Mouse (Mus musculus) hindbrain, embryonic 13.5 days (tissue): ENCODE data around the gene Nt5dc2. TPM values are rescaled to one million over a fixed set of nuclear protein-coding genes. Genes with fewer than 3 reads are reported as not detected.
A peak's percentile ranks its signal among the peaks of the same experiment; 100 is the strongest.

Experiments
- ATAC-seq: fragments of 200-750 bp; cut with Nextera tagmentation; 2 replicates; pipeline ENCODE4 v1.8.0; 2017; ENCODE audit warnings: moderate TSS enrichment; ENCODE audit not compliant: low FRiP score
- H3K27ac ChIP-seq: fragments of 300-500 bp; sonication (generic); 2 replicates; pipeline ENCODE4 v1.5.1; 2015; ENCODE audit warnings: inconsistent platforms, mild to moderate bottlenecking, moderate library complexity
- H3K27me3 ChIP-seq: fragments of 300-500 bp; sonication (generic); 2 replicates; pipeline ENCODE4 v1.6.1; 2015; ENCODE audit warnings: mild to moderate bottlenecking, inconsistent platforms
- H3K36me3 ChIP-seq: fragments of 300-500 bp; sonication (generic); 2 replicates; pipeline ENCODE4 v1.6.1; 2015; ENCODE audit warnings: mild to moderate bottlenecking, inconsistent platforms
- H3K4me1 ChIP-seq: fragments of 300-500 bp; sonication (generic); replicated peaks from 2 replicates; pipeline ENCODE4 v1.6.1; 2015; ENCODE audit warnings: inconsistent platforms
- H3K4me2 ChIP-seq: fragments of 300-500 bp; sonication (generic); 2 replicates; pipeline ENCODE4 v1.6.1; 2015; ENCODE audit warnings: inconsistent platforms, mild to moderate bottlenecking, moderate library complexity
- H3K4me3 ChIP-seq: fragments of 300-500 bp; sonication (generic); 2 replicates; pipeline ENCODE4 v1.5.1; 2015; ENCODE audit warnings: mild to moderate bottlenecking, inconsistent platforms
- H3K9ac ChIP-seq: fragments of 300-500 bp; sonication (generic); 2 replicates; pipeline ENCODE4 v1.6.1; 2015; ENCODE audit warnings: mild to moderate bottlenecking, inconsistent platforms
- H3K9me3 ChIP-seq: fragments of 300-500 bp; sonication (generic); 2 replicates; pipeline ENCODE4 v1.6.1; 2016; ENCODE audit warnings: inconsistent platforms
- whole genome bisulfite sequencing: fragments of 180-500 bp; shearing (Covaris S2); methylation state at CpG from one replicate; pipeline ENCODE4 v1.1.7; 2015; 5-methylcytosine and 5-hydroxymethylcytosine counted together
- polyA plus RNA-seq: library from polyadenylated mRNA; unstranded; fragments of >200 nt; fragmentation: Nextera tagmentation; extraction: Ambion mirVana; gene quantifications from 2 replicates; pipeline ENCODE4 v1.2.1, GENCODE M21; 2015

The Nt5dc2 gene
- polyA plus RNA-seq, 1 experiment from 2014 or later: 273 TPM

DNA sequence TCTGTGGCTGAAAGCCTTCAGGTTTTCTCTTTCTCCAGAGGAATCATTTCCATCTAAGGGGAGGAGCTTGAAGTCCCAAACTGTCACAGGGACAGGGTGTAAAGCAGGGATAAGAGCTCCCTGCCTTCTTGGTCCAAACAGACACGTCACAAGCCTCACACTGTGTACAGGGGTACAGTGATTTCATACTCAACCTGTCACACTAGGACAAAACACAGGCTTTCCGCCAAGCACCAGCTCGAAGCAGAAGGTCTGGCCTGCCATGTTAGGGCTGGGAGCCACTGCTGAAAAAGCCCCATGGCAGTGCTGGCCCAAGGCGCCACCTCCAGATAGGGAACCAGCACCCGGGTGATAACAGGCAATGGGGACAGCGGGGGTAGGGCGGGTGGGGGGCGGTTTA is 33.2 kb downstream of the Nt5dc2 start:
- no peak overlapping the region for H3K4me3 ChIP-seq
- peaks cover 26% of the 10 kb centered on the region for H3K4me1 ChIP-seq
- no peak overlapping the region for H3K9ac ChIP-seq
- WGBS: 86% methylated on average over 8 of the region's 8 CpGs
- H3K27me3 ChIP-seq: no peaks in the 10 kb centered on the region
- H3K36me3 ChIP-seq: no peaks in the 10 kb centered on the region
- H3K27ac ChIP-seq: no peak overlapping the region
- no peaks in the 10 kb centered on the region for H3K9me3 ChIP-seq
- no peak for ATAC-seq
- H3K4me2 ChIP-seq: no peak overlapping the region

DNA sequence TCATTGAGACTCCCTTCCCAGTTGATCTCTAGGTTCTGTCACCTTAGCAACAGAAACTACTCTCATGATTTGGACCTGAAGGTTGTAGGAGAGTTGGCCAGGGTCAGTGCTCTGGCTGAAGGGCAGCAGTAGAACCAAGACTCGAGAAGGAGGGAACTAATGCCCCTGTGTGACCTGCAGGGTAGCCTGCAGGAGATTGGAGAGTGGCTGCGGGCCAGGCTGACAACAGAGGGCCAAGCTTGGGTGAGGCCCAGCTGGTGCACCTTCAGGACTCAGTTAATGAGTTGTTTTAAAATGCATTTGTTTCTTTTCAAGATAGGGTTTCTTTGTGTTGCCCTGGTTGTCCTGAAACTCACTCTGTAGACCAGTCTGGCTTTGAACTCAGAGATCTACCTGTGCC is 34.2 kb downstream of the Nt5dc2 start:
- H3K4me2 ChIP-seq: no peak overlapping the region
- no peak overlapping the region for H3K9ac ChIP-seq
- ATAC-seq: no peak
- no peaks in the 10 kb centered on the region for H3K27me3 ChIP-seq
- peaks cover under 1% of the 10 kb centered on the region for H3K36me3 ChIP-seq
- no peak overlapping the region for H3K4me3 ChIP-seq
- H3K4me1 ChIP-seq: peaks cover 26% of the 10 kb centered on the region
- H3K27ac ChIP-seq: no peak overlapping the region
- WGBS: 60% methylated on average over 2 of the region's 2 CpGs
- H3K9me3 ChIP-seq: no peaks in the 10 kb centered on the region

DNA sequence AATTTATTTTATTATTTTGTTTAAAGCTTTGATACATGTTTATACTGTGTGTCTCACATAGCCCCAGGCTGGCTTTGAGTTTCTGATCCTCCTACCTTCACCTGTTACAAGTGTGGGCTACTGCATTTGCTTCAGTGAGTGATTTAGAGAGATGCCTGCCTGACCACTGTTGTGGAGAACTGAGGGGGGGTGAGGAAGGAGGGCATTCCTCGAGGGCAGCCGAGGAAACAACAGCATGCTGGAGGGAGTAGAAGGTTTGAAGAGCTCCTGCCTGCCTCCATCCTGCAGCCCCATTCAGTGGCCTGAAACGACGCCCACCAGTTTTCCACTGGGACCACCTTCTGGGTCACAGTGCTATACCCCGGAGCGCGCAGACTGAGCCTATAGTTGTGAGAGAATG is 34.6 kb downstream of the Nt5dc2 start:
- WGBS: 55% methylated on average over 7 of the region's 7 CpGs
- Histone ChIP-seq H3K36me3 (peaks cover 5% of the 10 kb centered on the region), H3K4me3 (no peak overlapping the region), H3K9me3 (no peaks in the 10 kb centered on the region), H3K27me3 (no peaks in the 10 kb centered on the region), H3K27ac (no peak overlapping the region), H3K9ac (no peak overlapping the region), H3K4me2 (no peak overlapping the region), H3K4me1 (peaks cover 26% of the 10 kb centered on the region)
- ATAC-seq: no peak

DNA sequence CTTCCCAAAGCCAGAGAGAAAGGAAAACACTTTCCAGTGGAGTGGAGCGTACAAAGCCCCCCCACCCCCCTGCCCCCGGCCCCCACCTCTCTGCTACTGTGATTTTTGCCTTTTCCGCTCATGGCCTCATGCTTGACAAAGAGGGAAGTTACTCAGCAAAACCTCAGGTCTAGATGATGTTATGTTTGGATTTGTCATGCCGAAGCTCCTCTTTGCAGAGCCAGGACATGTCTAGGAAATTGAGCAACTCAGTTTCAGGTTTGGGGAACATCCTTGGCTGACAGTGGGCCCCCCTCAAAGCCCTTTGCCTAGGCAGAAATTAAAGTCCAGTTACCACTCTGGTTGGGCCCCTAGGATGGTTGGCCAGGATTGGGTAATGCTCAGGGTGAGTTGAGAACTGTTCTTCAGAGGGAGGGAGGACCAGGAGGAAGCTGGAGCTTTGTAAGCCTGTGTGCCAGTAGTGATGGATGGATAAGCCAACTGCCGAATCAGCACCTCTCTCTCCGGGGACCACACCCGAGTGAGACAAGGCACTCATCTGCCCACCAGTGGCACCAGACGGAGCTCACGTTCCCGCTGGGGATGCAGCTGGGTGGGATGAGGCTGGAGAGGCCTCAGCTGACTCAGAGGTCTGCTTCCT is 35.3 kb downstream of the Nt5dc2 start:
- 53% methylated on average over 10 of the region's 10 CpGs for WGBS
- peak overlapping the region; percentile 21; the same call in 1 of the 2 replicates for H3K4me2 ChIP-seq

DNA sequence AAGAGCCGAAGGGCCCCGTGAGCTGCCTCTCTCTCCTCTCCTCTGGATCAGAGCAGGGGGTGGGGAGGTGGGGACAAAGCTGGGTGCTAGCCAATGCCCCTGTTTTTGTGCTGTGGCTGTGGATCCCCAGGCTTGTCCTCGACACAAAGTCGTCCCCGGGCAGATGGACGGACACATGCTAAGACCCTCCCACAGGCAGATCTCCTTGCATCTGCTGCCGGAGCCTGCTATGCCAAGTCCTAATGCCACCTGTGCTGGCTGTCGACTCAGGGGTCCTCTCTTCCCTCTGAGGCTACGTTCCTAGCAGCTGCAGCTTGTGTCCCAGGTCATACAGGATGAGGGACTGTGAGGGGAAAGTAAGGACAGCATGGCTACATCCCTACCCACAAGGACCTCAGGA is 36.0 kb downstream of the Nt5dc2 start:
- no peaks in the 10 kb centered on the region for H3K27me3 ChIP-seq
- H3K4me3 ChIP-seq: no peak overlapping the region
- peaks cover 26% of the 10 kb centered on the region for H3K4me1 ChIP-seq
- ATAC-seq: no peak
- WGBS: 57% methylated on average over 9 of the region's 9 CpGs
- H3K9me3 ChIP-seq: no peaks in the 10 kb centered on the region
- H3K4me2 ChIP-seq: peak overlapping the region; percentile 21; the same call in 1 of the 2 replicates
- H3K9ac ChIP-seq: peak overlapping the region; percentile 35; the same call in 1 of the 2 replicates
- no peak overlapping the region for H3K27ac ChIP-seq
- H3K36me3 ChIP-seq: peaks cover 19% of the 10 kb centered on the region

More for the DNA sequence above, 35.3 kb downstream of the Nt5dc2 start:
- peak overlapping the region; percentile 35; the same call in 1 of the 2 replicates for H3K9ac ChIP-seq
- no peaks in the 10 kb centered on the region for H3K27me3 ChIP-seq
- H3K4me3 ChIP-seq: no peak overlapping the region
- peaks cover 26% of the 10 kb centered on the region for H3K4me1 ChIP-seq
- peaks cover 12% of the 10 kb centered on the region for H3K36me3 ChIP-seq
- no peak for ATAC-seq
- no peak overlapping the region for H3K27ac ChIP-seq
- no peaks in the 10 kb centered on the region for H3K9me3 ChIP-seq

DNA sequence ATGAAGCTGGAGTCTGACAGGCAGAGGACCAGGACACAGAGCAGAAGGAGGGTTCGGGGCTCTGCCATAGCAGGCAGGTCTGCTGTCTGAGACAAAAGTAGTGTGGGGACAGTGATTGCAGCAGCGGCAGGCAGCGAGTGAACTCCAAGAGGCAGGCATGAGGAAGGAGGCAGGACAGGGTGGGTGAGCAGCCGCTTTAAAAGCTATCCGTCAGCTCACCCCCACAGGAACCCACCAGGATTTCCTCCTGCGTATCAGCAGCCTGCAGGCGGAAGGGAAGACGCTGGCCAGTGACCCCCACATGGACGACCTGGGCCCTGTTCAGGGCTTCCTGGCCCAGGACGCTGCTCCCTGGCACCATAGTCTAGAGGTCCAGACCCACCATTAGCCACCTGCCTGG is 37.6 kb downstream of the Nt5dc2 start, which contains the start of gene Stab1:
Gene Stab1 (minus strand): TSS at position 217 of the 400 bp plus-strand sequence.
- WGBS: 55% methylated on average over 10 of the region's 10 CpGs
- peak within 1 kb of the TSS; percentile 21; the same call in 1 of the 2 replicates for H3K4me2 ChIP-seq
- H3K4me3 ChIP-seq: peak within 1 kb of the TSS; percentile 11
- H3K4me1 ChIP-seq: peaks cover 26% of the 10 kb centered on the region
- peak within 1 kb of the TSS; percentile 36; the same call in 1 of the 2 replicates for H3K27ac ChIP-seq
- H3K9me3 ChIP-seq: no peaks in the 10 kb centered on the region
- ATAC-seq: no peak
- peaks cover 35% of the 10 kb centered on the region for H3K36me3 ChIP-seq
- H3K27me3 ChIP-seq: no peaks in the 10 kb centered on the region
- H3K9ac ChIP-seq: no peak within 1 kb of the TSS

DNA sequence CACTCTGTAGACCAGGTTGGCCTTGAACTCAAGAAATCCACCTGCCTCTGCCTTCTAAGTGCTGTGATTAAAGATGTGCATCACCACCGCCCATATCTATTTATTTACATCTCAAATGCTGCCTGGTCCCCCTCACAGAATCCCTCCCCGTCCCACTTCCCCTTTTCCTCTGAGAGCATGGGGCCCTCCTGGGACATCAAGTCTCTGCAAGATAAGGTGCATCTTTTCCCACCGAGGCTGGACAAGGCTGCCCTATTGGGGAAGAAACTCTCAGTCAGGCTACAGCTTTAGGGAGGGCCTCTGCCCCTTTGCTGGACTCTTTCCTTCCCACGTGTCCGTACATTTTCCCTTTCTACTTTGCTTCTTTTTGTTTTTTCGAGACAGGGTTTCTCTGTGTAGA is 38.7 kb downstream of the Nt5dc2 start:
- Histone ChIP-seq H3K9ac (no peak overlapping the region), H3K27ac (no peak overlapping the region), H3K9me3 (no peaks in the 10 kb centered on the region), H3K4me3 (no peak overlapping the region), H3K27me3 (no peaks in the 10 kb centered on the region), H3K4me1 (peaks cover 26% of the 10 kb centered on the region), H3K36me3 (peaks cover 46% of the 10 kb centered on the region), H3K4me2 (no peak overlapping the region)
- no peak for ATAC-seq
- 81% methylated on average over 6 of the region's 6 CpGs for WGBS

DNA sequence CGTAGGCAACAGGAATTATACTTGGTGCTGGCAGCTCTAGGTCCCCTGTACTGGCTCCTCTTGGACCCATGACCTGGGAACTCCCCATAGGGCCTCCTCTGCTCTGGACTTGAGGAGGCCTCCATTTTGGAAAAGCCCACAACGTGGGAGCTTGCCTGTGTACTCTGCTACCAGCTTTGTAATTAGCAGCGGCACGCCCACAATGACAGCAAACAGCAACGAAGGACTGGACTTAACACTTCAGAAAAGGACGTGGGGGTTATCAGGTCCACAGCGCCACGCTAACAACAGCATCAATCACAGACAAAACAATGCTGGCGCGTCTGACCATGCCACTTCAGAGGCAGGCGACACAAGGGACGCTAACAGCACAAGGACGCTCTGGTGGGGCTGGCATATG is 40.1 kb downstream of the Nt5dc2 start:
- Histone ChIP-seq H3K36me3 (peaks cover 60% of the 10 kb centered on the region), H3K4me2 (no peak overlapping the region), H3K9ac (no peak overlapping the region), H3K4me3 (no peak overlapping the region), H3K27ac (peak overlapping the region; percentile 53), H3K4me1 (peaks cover 17% of the 10 kb centered on the region), H3K9me3 (no peaks in the 10 kb centered on the region), H3K27me3 (no peaks in the 10 kb centered on the region)
- no peak for ATAC-seq
- WGBS: 77% methylated on average over 13 of the region's 13 CpGs

DNA sequence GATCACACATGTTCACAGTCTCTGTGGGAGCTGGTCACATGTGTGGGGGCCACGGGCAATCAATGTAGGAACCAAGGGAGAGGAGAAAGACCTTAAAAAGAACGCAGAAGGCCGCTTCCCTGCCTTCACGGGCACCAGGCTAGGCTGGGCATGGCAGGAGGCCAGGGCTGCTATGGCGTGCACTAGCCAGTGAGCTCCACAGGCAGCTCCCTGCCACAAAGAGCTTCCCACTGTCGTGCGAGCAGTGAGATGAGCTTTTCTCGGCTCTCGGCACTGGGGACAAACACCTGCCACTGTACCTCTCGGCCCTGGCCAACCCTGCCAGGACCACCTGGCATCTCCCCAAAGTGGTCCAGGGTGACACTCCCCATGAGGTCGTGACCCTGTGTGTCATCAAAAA is 40.5 kb downstream of the Nt5dc2 start:
- ATAC-seq: no peak
- Histone ChIP-seq H3K4me3 (no peak overlapping the region), H3K4me1 (peaks cover 13% of the 10 kb centered on the region), H3K9ac (no peak overlapping the region), H3K4me2 (no peak overlapping the region), H3K27ac (peak overlapping the region; percentile 53), H3K9me3 (no peaks in the 10 kb centered on the region), H3K36me3 (peaks cover 64% of the 10 kb centered on the region), H3K27me3 (no peaks in the 10 kb centered on the region)
- WGBS: 87% methylated on average over 11 of the region's 11 CpGs

DNA sequence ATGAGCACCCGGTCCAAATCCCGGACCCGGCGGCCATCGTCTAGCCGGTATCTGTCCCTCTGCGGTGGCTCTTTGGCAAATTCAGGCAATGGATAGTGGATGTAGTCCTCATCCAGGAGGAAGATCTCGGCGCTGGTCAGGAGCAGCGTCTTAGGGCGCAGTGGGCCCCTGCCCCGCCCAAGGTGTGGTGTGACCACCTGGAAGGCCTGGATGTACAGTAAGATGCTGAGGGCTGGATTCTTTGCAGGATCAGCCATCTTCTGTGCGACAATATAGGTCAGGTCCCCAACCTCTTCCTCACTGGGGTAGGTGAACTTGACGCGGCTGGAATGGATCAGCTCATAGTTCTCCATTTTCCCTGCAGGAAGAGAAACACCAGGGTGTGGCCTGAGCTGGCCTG is 41.0 kb downstream of the Nt5dc2 start:
- Histone ChIP-seq H3K4me2 (no peak overlapping the region), H3K27me3 (no peaks in the 10 kb centered on the region), H3K36me3 (peaks cover 69% of the 10 kb centered on the region), H3K4me3 (no peak overlapping the region), H3K27ac (peak overlapping the region; percentile 53; the same call in 1 of the 2 replicates), H3K9me3 (no peaks in the 10 kb centered on the region), H3K4me1 (peaks cover 10% of the 10 kb centered on the region; the same call in 1 of the 2 replicates), H3K9ac (no peak overlapping the region)
- WGBS: 97% methylated on average over 15 of the region's 15 CpGs
- no peak for ATAC-seq

DNA sequence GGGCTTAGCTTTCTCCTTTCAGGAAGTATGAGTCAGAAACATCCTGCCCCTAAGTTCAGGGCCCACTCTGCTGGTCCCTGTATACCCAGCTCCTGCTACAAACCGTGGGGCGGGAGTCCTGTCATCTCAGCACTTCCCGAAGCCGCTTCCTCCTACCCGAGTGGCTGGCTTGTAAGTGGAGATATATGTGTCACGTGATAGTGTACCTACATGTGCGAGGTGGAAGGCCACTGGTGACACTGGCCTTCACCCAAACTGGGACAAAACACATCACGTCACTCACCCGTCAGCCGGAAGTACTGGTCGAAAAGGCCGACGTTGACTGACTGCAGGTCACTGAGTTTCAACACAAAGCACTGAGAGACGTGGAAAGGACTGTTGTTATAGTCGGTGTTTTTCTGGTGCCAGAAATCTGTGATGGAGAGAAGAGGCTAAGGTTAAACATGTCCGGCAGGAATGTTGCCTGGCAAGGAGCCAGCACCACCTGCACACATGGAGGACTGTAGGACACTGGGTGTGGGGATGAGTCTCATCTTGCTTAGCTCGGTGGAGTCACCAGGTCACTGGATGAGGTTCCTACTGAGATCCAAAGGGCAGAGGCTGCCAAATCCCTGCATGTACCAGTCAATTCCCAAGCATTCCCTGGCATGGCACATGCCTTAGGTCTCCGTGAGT is 42.1 kb downstream of the Nt5dc2 start:
- H3K4me3 ChIP-seq: no peak overlapping the region
- no peak for ATAC-seq
- no peak overlapping the region for H3K9ac ChIP-seq
- no peaks in the 10 kb centered on the region for H3K27me3 ChIP-seq
- H3K4me1 ChIP-seq: no peaks in the 10 kb centered on the region
- no peak overlapping the region for H3K4me2 ChIP-seq
- peaks cover 80% of the 10 kb centered on the region for H3K36me3 ChIP-seq
- WGBS: 89% methylated on average over 18 of the region's 18 CpGs
- no peak overlapping the region for H3K27ac ChIP-seq
- H3K9me3 ChIP-seq: no peaks in the 10 kb centered on the region

DNA sequence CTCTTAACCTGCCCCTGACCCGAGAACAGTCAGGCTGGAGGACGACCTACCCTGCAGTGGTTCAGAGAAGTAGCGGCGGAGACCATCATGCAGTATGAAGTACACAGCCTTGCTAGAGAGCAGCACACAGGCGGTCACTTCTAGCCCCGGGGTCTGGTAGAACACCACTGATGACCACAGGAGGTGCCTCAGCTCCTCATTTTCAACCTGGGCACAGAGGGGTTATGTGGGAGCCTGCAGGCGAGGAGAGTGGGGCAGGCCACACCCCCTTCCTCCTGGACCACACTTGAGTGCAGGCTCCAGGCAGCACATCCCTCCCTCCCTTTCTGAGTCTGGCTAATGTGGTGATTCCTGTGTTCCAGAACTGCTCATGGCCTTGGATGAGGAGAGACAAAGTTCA is 42.7 kb downstream of the Nt5dc2 start:
- Histone ChIP-seq H3K27ac (no peak overlapping the region), H3K4me2 (no peak overlapping the region), H3K9ac (no peak overlapping the region), H3K9me3 (no peaks in the 10 kb centered on the region), H3K4me3 (no peak overlapping the region), H3K36me3 (peaks cover 85% of the 10 kb centered on the region), H3K4me1 (no peaks in the 10 kb centered on the region), H3K27me3 (no peaks in the 10 kb centered on the region)
- no peak for ATAC-seq
- WGBS: 94% methylated on average over 7 of the region's 7 CpGs

DNA sequence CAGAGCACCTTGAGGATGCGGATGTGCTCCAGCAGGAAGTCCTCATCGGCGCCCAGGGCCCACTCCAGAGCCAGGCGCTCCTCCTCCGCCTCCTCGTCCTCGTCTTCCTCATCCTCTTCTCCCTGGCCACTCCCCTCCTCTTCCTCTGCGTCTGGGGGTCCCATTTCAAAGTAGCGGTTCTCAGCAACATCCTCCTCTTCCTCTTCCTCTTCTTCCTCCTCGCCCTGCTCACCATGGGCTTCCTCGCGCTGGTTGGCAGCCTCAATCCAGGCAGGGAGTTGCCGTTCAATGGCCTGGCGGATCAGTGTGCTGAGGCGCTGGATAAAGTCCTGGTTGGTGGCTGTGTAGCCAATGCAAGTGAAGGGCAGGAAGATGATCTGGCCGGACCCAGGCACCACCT is 46.4 kb downstream of the Nt5dc2 start:
- H3K9me3 ChIP-seq: no peaks in the 10 kb centered on the region
- no peak for ATAC-seq
- 85% methylated on average over 16 of the region's 16 CpGs for WGBS

More for the DNA sequence above, 46.4 kb downstream of the Nt5dc2 start:
- H3K27ac ChIP-seq: no peak overlapping the region
- no peaks in the 10 kb centered on the region for H3K27me3 ChIP-seq
- no peak overlapping the region for H3K9ac ChIP-seq
- H3K36me3 ChIP-seq: peaks cover 99% of the 10 kb centered on the region
- no peak overlapping the region for H3K4me3 ChIP-seq
- no peaks in the 10 kb centered on the region for H3K4me1 ChIP-seq
- no peak overlapping the region for H3K4me2 ChIP-seq
